Mouse (Mus musculus) adrenal gland, adult (tissue): Measurements from ENCODE around the gene Pakap.
A peak's percentile ranks its signal among the peaks of the same experiment; 100 is the strongest.

Source experiments
- DNase-seq, 2 experiments: peaks; one replicate each; pipeline ENCODE4 v3.0.0; 2022 to 2023; ENCODE audit warnings: low spot score in 1 of 2; ENCODE audit not compliant: inconsistent age in 2 of 2

The Pakap gene

DNA sequence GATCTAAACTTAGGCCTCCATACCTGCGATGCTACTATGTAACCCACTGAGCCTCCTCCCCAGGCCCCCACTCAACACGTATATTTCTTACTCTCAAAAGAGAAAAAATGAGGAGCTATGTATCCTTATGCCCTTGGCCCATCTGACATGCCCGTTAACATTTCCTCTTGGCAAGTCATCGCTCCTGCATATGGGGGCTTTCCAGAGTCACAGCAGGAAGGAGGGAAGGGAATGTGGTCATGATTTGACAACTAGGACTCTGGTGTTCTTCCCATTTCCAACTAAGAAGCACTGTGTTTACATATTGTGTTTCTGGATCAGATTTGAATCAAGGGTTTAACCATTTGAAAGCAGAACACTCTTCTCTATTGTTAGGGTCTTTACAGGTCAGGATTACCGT, 133.6 kb downstream of the Pakap start:
- DNase-seq, result no peak

DNA sequence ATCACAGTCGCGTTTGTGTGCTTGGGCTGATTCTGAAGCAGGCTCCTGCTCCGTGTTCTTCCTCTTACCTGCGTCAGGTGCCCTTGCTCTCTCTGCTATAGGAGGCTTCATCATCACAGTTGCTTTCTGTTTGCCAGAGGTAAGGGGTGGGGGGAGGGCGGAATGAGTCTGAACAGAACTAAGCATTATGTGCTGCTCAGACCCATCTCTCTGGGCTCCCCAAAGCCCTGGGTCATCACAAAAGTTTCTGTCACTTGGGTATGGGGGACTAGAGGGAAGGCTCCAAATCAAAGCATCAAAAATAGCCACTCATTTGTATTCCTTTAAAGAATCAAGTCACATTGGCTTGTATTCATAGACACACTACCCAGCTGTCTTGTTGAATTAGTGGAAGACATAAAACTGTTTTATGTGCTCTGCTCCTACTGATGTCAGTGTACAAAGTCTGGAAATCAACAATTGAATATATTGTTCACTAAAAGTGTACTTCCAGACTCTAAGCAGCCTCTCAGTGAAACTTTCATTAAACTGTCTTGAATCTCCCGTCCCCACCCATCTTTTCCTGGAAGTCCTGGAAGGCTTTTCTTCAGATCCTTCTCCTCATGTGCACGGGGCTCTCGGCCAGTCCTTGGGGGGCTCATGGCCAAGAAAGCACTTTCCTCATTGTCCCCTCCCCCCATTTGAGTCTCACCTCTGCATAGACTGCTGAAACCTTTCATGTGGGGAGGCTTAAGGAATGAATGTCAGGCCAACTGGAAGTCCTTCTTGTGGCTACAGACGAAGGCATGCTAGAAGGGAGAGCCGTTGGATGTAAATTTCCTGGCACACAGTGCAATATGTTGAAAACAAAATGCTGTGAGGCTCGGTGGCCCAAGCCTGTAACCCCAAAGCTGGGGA, 135.8 kb downstream of the Pakap start:
- DNase-seq, result no peak

DNA sequence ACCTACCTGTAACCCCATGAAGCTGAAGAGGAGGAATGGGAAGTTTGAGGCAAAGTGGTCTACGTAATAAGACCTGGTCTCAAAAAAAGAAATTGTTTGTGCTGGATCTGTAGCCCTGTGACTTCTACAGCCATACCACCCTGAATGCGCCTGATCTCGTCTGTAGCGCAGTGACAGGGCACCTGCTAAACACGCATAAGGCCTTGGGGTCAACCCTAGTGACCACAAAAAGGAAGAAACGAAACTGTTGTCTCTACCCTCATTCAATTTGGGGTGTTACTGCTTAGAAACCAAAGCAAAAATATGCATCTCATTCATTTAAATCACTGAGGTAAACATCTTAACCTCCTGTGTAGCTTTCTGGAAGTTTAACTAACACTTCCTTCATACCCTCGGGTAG, 136.6 kb downstream of the Pakap start:
- no peak for DNase-seq

DNA sequence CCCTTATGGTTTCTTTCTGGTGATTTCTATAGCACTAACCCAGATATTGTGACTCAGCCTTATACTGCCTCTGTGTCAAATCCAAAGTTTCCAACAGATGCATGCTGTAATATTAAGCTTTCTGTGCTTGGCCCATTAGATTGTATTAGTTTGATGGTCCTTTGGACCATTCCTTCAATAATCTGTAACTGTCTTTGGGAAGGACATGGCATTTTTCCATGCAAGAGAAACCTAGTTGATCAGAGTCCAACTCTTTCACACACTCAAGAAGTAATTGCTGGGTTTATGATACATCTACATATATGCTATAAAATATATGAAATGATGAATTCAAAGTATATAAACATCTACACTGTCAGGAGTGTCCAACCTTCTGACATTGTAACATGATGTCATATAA, 147.9 kb downstream of the Pakap start:
- no peak for DNase-seq

DNA sequence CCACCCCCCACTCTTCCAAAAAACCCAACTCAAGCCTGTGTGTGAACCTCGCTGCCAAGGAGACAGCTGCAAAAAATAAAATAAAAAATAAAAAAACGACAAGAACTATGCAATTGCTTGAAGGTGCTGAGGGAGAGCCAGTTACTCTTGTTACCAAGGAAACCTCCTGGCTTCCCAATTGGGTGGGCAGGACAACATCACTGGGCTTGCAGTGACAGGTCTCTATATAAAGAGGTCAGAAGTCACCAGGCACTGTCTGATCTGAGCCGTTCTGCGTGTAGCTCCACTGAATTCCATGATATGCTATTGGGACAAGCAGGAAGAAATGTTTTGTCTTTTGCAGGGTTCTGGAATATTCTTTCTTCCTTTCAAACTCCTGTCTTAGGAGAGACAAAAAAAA, 148.8 kb downstream of the Pakap start:
- no peak for DNase-seq

DNA sequence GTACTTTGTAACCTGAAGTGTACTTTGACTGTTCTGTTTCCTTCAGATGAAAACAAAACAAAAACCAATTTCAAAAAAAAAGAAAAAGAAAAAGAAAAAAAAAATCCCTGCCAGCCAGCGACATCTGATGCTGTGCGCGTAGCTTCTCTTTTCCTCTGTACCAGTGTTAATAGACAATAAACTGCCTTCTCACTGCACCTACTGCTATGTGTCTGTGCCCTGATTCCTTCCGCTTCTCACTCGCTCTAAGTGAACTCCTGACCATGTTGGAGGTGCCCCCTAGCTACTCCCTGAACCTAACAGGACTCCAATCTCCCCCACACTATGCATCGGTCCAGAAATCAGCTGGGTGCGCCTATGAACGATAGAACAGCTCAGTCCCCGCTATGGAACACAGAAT, 149.4 kb downstream of the Pakap start, which contains the start of gene Akap2:
TSS of gene Akap2 (plus strand) at position 304 of the 400 bp plus-strand sequence.
- no peak for DNase-seq

DNA sequence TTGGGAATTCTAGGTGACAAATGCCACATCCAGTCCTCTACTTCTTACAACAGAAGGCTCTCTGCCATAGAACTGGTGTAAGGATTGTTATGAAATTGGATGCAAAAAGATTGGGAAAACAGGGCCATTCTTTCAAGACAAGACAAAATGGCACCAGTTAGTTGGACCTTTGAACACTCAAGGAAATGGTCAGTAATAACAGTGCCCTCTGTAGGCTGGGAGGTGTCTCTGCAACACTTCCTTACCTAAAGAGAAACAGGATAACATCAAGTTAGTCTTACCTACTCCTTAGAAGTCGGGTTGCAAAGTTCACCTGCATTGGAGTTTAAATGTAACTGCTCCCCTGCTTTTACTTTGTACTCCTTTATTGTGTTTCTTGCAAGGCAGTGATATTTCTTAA, 151.4 kb downstream of the Pakap start:
- no peak for DNase-seq

DNA sequence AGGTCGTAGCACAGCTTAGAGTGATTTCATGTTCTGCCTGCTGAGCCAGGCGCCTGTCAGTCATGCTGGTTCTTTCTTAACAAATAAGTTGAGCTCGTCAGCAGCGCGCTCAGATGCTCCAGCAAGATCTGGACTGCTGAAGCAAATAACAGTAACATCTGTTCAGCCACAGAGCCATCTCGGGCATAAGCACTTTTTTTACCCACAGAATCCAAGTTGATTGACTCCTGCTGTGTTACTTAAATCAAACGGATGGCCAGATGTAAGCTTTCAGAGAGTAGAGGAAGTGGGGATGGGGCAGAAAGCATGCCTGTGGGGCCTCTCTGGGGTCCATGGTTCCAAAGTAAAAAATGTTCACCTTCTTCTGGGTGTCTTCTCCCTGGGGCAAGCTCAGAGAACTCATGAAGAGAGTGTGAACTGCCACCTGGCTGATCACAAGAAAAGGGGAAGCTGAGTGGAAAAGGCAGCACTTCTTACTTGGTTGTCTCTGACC, 152.9 kb downstream of the Pakap start:
- no peak for DNase-seq

DNA sequence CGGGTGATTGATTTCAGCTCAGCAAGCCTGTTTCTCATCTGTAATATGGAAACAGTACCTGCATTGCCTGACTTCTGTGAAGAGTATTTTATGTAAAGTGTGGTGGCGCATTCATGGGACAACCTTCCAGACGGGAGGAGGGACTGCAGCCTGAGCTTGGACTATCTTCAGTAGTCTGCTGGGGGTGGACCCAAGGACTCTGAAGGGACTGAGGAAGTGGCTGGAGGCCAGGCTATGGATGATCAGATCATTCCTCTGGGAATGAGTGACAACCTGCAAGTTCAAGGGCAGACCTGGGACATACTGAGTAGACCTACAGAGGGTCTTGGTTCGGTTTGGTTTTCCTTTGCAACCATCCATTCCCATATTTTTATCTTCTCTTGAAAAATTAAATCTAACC, 154.3 kb downstream of the Pakap start:
- DNase-seq, result no peak

DNA sequence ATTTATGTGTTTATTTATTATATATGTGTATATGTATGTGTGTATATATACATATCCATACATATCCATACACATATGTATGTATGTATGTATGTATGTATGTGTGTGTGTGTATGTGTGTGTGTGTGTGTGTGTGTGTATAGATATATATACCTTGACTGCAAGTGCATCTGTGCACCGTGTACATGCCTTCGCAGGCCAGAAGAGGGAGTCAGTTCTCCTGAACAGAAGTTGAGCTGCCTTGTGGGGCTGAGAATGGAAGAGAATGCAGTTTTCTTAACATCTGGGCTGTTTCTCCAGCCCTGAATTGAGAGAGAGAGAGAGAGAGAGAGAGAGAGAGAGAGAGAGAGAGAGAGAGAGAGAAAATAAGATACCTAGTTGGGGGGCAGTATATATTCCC, 155.7 kb downstream of the Pakap start:
- peak in 1 of 2 experiments; percentile 55 for DNase-seq

DNA sequence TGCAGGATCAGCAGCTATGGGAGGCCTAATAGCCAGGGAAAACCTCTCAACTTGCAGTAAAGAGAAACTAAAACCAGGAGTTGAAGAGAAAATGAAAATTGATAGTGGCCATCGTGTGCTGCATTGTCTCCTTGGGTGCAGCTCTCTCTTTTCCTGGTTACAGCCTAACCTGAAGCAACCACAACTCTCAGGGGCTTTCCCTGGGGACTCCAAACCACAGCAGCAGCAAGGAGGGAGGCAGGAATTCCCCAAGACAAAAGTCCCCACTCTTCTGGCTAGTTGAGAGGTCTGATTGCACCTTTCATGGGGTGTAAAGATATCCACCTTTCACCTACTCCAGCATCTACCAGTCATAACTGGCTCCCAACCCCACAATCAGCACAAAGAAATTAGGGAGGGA, 157.6 kb downstream of the Pakap start:
- no peak for DNase-seq

DNA sequence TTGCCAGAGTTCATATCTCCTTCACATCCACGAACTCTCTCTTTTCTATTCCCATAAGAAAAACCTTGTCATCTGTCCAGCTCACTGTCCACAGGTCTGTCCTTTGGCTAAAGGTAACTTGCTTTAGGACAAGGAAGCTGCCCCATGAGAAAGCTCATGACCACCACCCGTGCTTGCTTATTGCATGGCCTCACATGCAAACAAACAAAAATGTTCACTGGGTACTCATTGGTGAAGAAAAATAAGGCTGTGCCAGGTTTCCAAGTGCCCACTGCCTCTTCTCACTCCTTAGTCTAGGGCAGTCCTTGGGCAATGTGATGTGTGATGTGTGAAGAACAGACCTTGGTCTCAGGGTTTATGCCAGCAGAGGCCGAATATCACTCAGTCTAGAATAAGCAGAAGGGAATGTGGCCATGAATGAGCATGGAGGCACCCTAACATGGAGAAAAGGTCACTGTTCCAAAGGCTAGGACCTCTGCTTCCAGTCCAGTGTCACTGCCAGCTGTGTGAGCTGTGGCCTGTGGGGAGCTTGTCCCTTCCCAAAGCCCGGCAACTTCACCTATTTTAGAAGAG, 160.7 kb downstream of the Pakap start:
- peak; percentile 47 to 83 for DNase-seq

DNA sequence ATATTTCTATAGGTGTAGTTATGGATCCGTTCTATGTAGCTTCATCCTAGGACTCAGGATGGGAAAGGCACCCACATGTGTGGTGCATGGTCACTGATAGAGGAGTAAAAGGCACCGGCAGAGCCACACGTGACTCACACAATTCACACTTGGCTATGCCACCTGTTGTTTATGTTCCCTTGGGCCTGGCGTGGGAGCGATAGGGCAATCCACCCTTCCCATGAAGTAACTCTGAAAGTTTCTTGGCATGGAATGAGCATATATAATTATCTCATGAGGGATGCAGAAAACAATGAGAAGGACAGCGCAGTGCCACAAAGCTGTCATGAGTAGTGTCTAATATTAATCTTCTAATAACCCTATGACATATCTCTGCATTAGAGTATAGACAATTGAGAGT, 162.1 kb downstream of the Pakap start:
- DNase-seq, result peak in 1 of 2 experiments; percentile 48

DNA sequence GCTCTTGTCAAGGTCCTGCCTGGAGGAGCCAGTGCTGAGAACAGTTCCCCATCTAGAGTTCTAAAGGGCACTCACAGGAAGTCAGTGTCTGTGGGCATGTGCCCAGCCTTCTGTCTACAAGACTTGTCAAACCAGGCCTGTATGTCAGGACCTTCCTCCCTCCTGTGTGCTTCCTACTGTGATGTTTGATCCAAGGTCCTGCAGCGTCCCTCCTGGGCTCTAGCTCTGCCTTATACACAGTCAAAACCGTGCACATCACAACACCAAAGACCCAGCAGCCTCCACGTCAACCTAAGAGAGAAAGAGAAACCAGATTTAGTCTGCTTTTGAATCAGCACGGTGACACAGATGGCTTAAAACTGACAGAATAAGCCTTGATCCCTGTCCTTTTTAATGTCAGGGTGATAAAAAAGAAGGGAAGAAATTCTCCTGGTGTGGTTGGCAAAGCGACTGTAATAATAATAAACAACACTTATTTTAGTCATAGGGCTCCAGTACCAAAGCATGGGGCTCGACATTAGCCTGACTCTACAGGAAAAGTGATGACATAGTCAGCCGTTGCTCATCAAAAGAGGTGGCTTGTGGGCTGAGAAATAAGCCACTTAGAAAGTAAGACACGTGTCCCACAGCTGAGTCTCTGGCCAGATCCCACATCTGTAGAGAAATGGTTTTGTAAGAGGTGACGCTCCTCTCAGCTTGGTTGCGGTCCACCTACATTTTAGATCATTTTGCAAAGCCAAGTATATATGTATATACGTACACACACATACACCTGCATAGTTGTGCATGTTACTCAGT, 163.0 kb downstream of the Pakap start:
- DNase-seq, result peak; percentile 55 to 84

DNA sequence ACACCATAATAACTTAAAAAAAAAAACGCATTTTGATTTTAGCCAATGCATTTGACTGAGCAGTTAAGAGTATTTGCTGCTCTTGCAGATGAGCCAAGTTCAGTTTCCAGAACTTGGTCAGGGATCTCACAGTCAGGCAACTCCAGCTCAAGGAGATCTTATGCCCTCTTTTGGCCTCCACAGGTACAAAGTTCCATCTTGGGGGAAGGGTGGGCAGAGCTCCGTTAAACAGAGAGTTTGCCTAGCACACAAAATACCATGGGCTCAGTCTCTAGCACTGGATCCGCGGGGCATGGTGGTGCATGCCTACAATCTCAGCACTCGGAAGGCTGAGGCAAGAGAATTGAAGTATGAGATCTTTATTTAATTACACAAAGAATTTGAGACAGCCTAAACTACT, 164.4 kb downstream of the Pakap start:
- no peak for DNase-seq

DNA sequence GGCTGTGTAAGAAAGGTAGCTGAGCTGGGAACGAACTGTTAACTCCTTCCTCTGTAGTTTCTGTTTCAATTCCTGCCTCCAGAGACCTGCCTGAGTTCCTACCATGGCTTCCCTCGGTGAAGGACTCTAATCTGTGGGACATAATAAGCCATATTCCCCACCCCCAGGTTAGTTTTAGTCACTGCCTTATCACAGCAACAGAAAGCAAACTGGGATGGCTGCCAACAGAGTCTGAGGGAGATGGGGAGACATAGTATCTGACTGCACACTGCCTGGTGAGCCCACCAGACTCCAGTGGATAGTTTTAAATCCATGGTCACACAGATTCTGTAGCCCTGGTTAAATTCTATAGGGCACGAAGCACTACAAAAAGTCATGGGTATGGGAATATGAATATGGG, 165.5 kb downstream of the Pakap start:
- DNase-seq, result peak; percentile 48 to 77

DNA sequence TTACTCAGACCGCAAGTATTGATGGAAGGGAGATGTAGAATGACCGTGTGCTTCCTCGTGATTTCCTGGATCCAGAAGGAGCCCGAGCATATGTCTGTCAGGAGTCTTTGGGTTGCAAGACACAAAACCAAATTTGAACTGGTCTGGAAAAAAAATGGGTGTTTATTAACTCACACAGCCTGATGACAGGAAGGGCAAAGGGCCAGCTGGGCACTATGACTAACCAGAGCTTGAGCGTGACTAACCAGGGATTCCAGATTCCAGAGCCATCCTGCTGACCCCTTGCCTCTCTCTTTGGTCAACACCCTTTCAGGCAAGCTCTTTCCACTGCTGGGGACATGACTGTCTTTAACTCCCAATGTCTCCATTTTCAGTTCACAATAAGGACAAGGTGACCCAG, 167.4 kb downstream of the Pakap start:
- DNase-seq, result peak; percentile 75 to 88

DNA sequence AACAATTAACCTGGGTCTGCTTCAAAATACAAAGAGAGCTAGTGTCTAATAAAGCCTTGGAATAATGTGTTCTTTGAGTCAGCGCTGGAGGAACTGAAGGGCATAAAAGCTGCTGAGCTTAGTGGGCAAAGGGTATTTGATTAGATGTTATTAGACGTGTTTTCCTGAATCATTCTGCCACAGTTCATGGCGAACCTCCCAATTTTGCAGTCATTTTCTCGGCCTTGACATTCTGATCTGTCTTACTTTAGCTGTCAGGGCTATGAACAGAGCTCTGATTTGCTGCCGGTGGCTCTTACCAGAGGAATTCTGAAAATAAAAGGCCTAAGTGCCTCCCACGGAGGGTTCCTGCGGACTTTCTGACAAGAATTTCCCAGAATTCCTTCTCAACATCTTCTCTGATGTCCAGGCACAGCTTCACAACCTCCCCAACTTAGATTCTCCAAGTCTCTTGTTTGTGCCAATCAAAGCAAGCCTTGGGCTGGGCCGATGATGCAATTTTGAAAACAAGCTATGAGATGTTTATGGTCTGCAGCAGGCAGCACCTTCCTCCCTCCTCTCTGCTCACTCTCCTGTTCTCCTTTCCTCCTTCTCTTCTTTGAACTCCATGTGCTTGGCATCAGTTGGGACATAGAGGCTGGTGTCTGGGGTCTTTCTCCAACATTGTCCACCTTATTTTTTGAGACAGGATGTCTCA, 171.0 kb downstream of the Pakap start:
- DNase-seq, result peak; percentile 83 to 93

DNA sequence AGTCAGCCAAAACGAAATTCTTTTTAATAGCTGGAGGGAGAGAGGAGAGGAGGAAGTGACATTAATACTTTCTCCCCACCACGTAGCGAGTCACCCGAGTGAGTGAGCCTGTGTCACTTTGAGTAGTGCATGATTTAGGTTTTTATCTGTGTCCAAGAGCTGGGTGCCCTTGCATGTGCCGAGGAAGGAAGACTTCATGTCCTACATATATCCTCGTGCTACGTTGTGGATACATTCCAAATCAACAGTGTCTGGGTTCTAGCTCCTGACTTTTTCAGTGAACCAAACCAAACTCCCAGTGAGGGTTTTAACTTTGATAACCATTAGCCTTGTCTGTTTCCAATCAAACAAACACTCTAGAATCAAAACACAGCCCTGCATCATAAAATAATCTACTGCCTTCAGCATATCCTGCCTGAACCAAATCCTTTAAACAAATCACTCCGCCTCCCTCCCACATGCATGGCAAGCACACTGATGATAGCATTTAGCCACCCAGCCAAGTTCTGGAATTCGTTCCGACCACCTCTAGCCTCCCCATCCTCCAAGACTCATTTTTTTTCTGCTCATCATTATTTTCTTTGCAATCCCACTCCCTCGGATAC, 175.4 kb downstream of the Pakap start:
- DNase-seq, result no peak

DNA sequence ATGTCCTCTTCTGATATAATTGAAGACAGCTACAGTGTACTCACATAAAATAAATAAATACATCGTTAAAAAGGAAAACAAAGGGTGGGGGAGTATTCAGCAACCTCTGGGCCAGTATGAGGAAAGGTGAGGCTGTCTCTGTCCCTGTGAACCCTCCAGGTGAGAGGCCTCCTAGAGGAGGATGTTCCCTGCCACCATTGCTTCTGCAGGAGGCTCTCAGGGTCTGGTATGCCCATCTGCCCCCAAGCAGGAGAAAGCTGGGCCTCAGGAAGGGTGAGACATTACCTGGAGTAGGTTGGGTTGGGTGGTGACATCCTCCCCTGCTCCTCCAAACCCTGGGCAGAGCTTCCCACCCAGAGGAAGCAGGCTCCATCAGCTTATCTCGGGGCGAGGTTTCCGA, 182.7 kb downstream of the Pakap start:
- no peak for DNase-seq

DNA sequence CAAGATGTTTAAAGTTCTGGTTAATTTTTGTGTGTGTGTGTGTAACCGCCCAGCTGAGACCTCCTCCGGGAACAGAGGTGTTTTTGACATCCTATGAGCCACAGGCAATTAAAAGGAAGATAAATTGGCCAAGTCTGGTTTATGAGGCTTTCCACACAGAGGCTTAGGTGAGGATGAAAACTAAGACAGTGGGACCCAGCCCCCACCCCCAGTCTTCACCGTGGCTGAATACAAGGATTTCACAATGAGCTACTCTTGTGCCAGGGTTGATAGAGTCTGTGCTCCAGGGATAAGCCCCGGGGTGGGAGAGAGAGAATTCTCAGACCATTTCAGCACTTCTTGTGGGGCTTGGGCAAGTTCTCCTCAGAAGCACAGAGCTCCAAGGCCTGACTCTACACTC, 183.1 kb downstream of the Pakap start:
- DNase-seq, result no peak
